Mouse (Mus musculus): ENCODE measurements around the gene Flt3l.

DNA sequence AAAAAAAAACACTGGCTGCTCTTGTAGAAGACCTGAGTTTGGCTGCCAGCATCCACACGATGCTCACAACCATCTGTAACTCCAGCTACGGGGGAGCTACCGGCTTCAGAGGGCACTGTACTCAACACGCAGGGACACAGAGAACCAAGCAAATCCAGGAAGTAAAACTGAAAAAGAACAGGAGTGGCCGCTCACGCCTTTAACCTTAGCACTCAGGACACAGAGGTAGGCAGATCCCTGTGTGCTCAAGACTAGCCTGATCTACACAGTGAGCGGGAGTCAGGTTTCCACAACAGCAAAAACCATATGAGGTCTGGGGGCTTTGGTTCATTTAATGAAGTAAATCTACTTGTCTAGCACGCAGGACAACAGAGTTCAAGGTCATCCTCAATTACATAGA lies 30.7 kb downstream of the Flt3l start:
- TF ChIP-seq USF1 (IDR thresholded peaks at IDR 0.05; ENCODE audit: low read depth) (no peak), CTCF (IDR thresholded peaks at IDR 0.05; ENCODE audit: control insufficient read depth, insufficient read depth, insufficient read length) (no peak)
